ENCODE assay signal across 14 mouse cellular contexts in genomic region chr1:92038714-92039113, GRCm38 (mm10).
DNase-seq lines count a peak whose midpoint lies in the region; ATAC-seq and TF ChIP-seq lines count a peak whose summit lies in the region.
"Had no signal": no experiment of that assay in that cellular context is flagged by ENCODE, and none has a peak within 500 bp of the region (broad histone marks: within the 10 kb centered on the region; RNA-seq: fewer than 3 reads in every experiment).

No protein-coding gene starts in this region.

- no peaks in the 10 kb centered on the region for H3K27me3 ChIP-seq in lung, embryonic 14.5 days (ENCODE audit: insufficient read depth, low read length)
- H3K27me3 ChIP-seq in embryonic facial prominence, embryonic 14.5 days (replicated peaks; ENCODE audit: control insufficient read depth, insufficient read depth, low read length): no peaks in the 10 kb centered on the region
- H3K27me3 ChIP-seq: liver, embryonic 15.5 days had no signal

- WGBS in lung, embryonic 14.5 days: 33% methylated on average over 1 of the region's 1 CpGs
- WGBS in embryonic facial prominence, embryonic 14.5 days: 14% methylated on average over 1 of the region's 1 CpGs

- no peaks in the 10 kb centered on the region for H3K36me3 ChIP-seq in lung, embryonic 14.5 days (ENCODE audit: insufficient read depth)
- no peaks in the 10 kb centered on the region for H3K36me3 ChIP-seq in embryonic facial prominence, embryonic 14.5 days (ENCODE audit: control insufficient read depth, insufficient read depth, low read length)
- H3K36me3 ChIP-seq: liver, embryonic 15.5 days had no signal

- intact Hi-C loops in gastrocnemius, adult 2 months (cut with DNase I): no loop called here

- no peak for TF ChIP-seq CTCF in gastrocnemius, adult 2 months (IDR thresholded peaks at IDR 0.05)
- no peak for TF ChIP-seq CTCF in lung, embryonic 14.5 days (IDR thresholded peaks at IDR 0.05; ENCODE audit: low read depth)

- no peak overlapping the region for H3K9ac ChIP-seq in lung, embryonic 14.5 days
- no peak overlapping the region for H3K9ac ChIP-seq in embryonic facial prominence, embryonic 14.5 days (ENCODE audit: low read depth, low read length)
- H3K9ac ChIP-seq: liver, embryonic 15.5 days had no signal

- H3K4me1 ChIP-seq in lung, embryonic 14.5 days (ENCODE audit: insufficient read depth): peaks cover 5% of the 10 kb centered on the region; the same call in 1 of the 2 replicates
- peaks cover 6% of the 10 kb centered on the region for H3K4me1 ChIP-seq in embryonic facial prominence, embryonic 14.5 days (ENCODE audit: control insufficient read depth, insufficient read depth, low read length)

- no peak overlapping the region for H3K4me3 ChIP-seq in gastrocnemius, adult 2 months
- H3K4me3 ChIP-seq in lung, embryonic 14.5 days (ENCODE audit: low read depth, low read length): no peak overlapping the region
- H3K4me3 ChIP-seq in embryonic facial prominence, embryonic 14.5 days (ENCODE audit: low read depth, low read length): no peak overlapping the region
- H3K4me3 ChIP-seq: left cerebral cortex, adult 2 months; liver, embryonic 15.5 days had no signal

- ATAC-seq in lung, embryonic 14.5 days (ENCODE audit: insufficient read depth): no peak
- peak; percentile 45; the same call in 1 of the 2 replicates for ATAC-seq in embryonic facial prominence, embryonic 14.5 days (ENCODE audit: low read depth)
- ATAC-seq in megakaryocyte-erythroid progenitor cell, adult 5-6 weeks (replicated peaks; ENCODE audit: low FRiP score, low TSS enrichment, poor library complexity, severe bottlenecking): 0 out of 2 replicates have a peak, but pooled peaks have one; percentile 44
- ATAC-seq: CD4-positive, CD25-positive, alpha-beta regulatory T cell, adult 4 months had no signal

- no peak overlapping the region for H3K4me2 ChIP-seq in lung, embryonic 14.5 days
- no peak overlapping the region for H3K4me2 ChIP-seq in embryonic facial prominence, embryonic 14.5 days (ENCODE audit: low read depth, low read length)
- H3K4me2 ChIP-seq: liver, embryonic 15.5 days had no signal

- no peaks in the 10 kb centered on the region for H3K9me3 ChIP-seq in lung, embryonic 14.5 days (ENCODE audit: low read depth, low read length)
- 0 out of 2 replicates have a peak, but pooled peaks cover 3% of the 10 kb centered on the region for H3K9me3 ChIP-seq in embryonic facial prominence, embryonic 14.5 days (ENCODE audit: control insufficient read depth, low read length)
- H3K9me3 ChIP-seq: liver, embryonic 15.5 days had no signal

- H3K27ac ChIP-seq in gastrocnemius, adult 2 months: peak overlapping the region; percentile 20; the same call in 1 of the 2 replicates
- H3K27ac ChIP-seq in lung, embryonic 14.5 days (ENCODE audit: low read depth): no peak overlapping the region
- H3K27ac ChIP-seq in embryonic facial prominence, embryonic 14.5 days (replicated peaks; ENCODE audit: low read depth, low read length): no peak overlapping the region
- H3K27ac ChIP-seq: left cerebral cortex, adult 2 months; liver, embryonic 15.5 days had no signal

- no peak for DNase-seq in gastrocnemius, adult 2 months
- no peak for DNase-seq in gastrocnemius, adult 18-20 months (ENCODE audit: low spot score)
- DNase-seq in lung, embryonic 14.5 days: peak; percentile 17
- DNase-seq in lung, postnatal 14 days: no peak
- peak; percentile 69 for DNase-seq in embryonic facial prominence, embryonic 14.5 days (ENCODE audit: low spot score)
- no peak for DNase-seq in ovary, adult 18-20 months (ENCODE audit: low spot score)
- DNase-seq: adrenal gland, adult 2 months; heart, adult 18-20 months; heart, postnatal 10 days; thymus, postnatal 36 days had no signal

Comparison
In these comparisons a context has a peak if more than half of its experiments do, and no peak if none do; other contexts are left out.
1. DNase-seq: peak in lung, embryonic 14.5 days (single experiment) and embryonic facial prominence, embryonic 14.5 days (single experiment); none in gastrocnemius, adult 2 months (single experiment), gastrocnemius, adult 18-20 months (single experiment), lung, postnatal 14 days (single experiment) and ovary, adult 18-20 months (single experiment).